Mouse (Mus musculus) midbrain, embryonic 11.5 days (tissue): ENCODE results near the gene B4galnt1. TPM values are rescaled to one million over a fixed set of nuclear protein-coding genes. Genes with fewer than 3 reads are reported as not detected.

Experiments
- ATAC-seq: fragments of 200-750 bp; cut with Nextera tagmentation; 2 replicates; pipeline ENCODE4 v1.8.0; 2017; ENCODE audit warnings: moderate TSS enrichment, moderate library complexity; ENCODE audit not compliant: low FRiP score
- DNase-seq: peaks from one replicate; pipeline ENCODE4 v3.0.0; 2015; ENCODE audit warnings: low spot score; ENCODE audit errors: missing footprints
- H3K27ac ChIP-seq: fragments of 300-500 bp; sonication (generic); 2 replicates; pipeline ENCODE4 v1.5.1; 2014; ENCODE audit warnings: low read depth, low read length
- H3K27me3 ChIP-seq: fragments of 300-500 bp; sonication (generic); 2 replicates; pipeline ENCODE4 v1.6.1; 2014; ENCODE audit warnings: mild to moderate bottlenecking, low read length, moderate library complexity, mixed read lengths; ENCODE audit not compliant: control insufficient read depth, insufficient read depth
- H3K36me3 ChIP-seq: fragments of 300-500 bp; sonication (generic); 2 replicates; pipeline ENCODE4 v1.6.1; 2014; ENCODE audit warnings: mild to moderate bottlenecking, low read length, moderate library complexity, mixed read lengths; ENCODE audit not compliant: control insufficient read depth, insufficient read depth
- H3K4me1 ChIP-seq: fragments of 300-500 bp; sonication (generic); 2 replicates; pipeline ENCODE4 v1.6.1; 2014; ENCODE audit warnings: low read length; ENCODE audit not compliant: control insufficient read depth, insufficient read depth
- H3K4me2 ChIP-seq: fragments of 300-500 bp; sonication (generic); 2 replicates; pipeline ENCODE4 v1.6.1; 2014; ENCODE audit warnings: mild to moderate bottlenecking, moderate library complexity
- H3K4me3 ChIP-seq: fragments of 300-500 bp; sonication (generic); 2 replicates; pipeline ENCODE4 v1.5.1; 2014; ENCODE audit warnings: low read depth, low read length
- H3K9ac ChIP-seq: fragments of 300-500 bp; sonication (generic); 2 replicates; pipeline ENCODE4 v1.6.1; 2014; ENCODE audit warnings: low read length
- H3K9me3 ChIP-seq: fragments of 300-500 bp; sonication (generic); 2 replicates; pipeline ENCODE4 v1.6.1; 2016; ENCODE audit warnings: low read length; ENCODE audit not compliant: control insufficient read depth
- WGBS: fragments of 180-500 bp; shearing (Covaris S2); extraction: QIAGEN DNeasy Blood & Tissue Kit; methylation state at CpG from one replicate; pipeline ENCODE4 v1.1.7; 2014; 5-methylcytosine and 5-hydroxymethylcytosine counted together
- polyA plus RNA-seq: library from polyadenylated mRNA; unstranded; fragments of >200 nt; fragmentation: Nextera tagmentation; extraction: Ambion mirVana; gene quantifications from 2 replicates; pipeline ENCODE4 v1.2.1, GENCODE M21; 2014

Gene B4galnt1
- polyA plus RNA-seq, 1 experiment from 2014 or later, result 9.4 TPM

- under 1% methylated on average over 29 of the region's 29 CpGs for WGBS
- H3K4me3 ChIP-seq, result peak overlapping the region; percentile 23
Measured at GRCm38 (mm10) chr10:127170837-127171272, 5.8 kb downstream of the B4galnt1 start.

GRCm38 (mm10) chr10:127171631-127172200, 6.7 kb downstream of the B4galnt1 start:
- no peak for ATAC-seq
- Histone ChIP-seq H3K4me3 (no peak overlapping the region), H3K27ac (no peak overlapping the region)

More at GRCm38 (mm10) chr10:127170837-127171272, 5.8 kb downstream of the B4galnt1 start:
- peak; percentile 98 for DNase-seq
- Histone ChIP-seq H3K9ac (0 out of 2 replicates have a peak overlapping the region, but pooled peaks have one; percentile 30), H3K4me1 (peaks cover 3% of the 10 kb centered on the region; the same call in 1 of the 2 replicates), H3K9me3 (no peaks in the 10 kb centered on the region), H3K36me3 (no peaks in the 10 kb centered on the region), H3K4me2 (peak overlapping the region; percentile 46), H3K27ac (no peak overlapping the region), H3K27me3 (peaks cover 53% of the 10 kb centered on the region)
- ATAC-seq, result peak; percentile 66

GRCm38 (mm10) chr10:127173148-127174065, 8.4 kb downstream of the B4galnt1 start:
- H3K36me3 ChIP-seq, result no peaks in the 10 kb centered on the region
- H3K4me3 ChIP-seq, result no peak overlapping the region
- 85% methylated on average over 16 of the region's 16 CpGs for WGBS
- no peak for DNase-seq
- no peak overlapping the region for H3K9ac ChIP-seq
- peaks cover 12% of the 10 kb centered on the region for H3K4me1 ChIP-seq
- no peaks in the 10 kb centered on the region for H3K9me3 ChIP-seq
- no peak overlapping the region for H3K4me2 ChIP-seq
- no peak overlapping the region for H3K27ac ChIP-seq
- peaks cover 49% of the 10 kb centered on the region for H3K27me3 ChIP-seq
- ATAC-seq, result no peak

More at GRCm38 (mm10) chr10:127171631-127172200, 6.7 kb downstream of the B4galnt1 start:
- WGBS, result 83% methylated on average over 15 of the region's 15 CpGs
- Histone ChIP-seq H3K36me3 (no peaks in the 10 kb centered on the region), H3K9ac (no peak overlapping the region), H3K27me3 (peaks cover 49% of the 10 kb centered on the region), H3K4me2 (no peak overlapping the region), H3K9me3 (no peaks in the 10 kb centered on the region), H3K4me1 (peaks cover 3% of the 10 kb centered on the region; the same call in 1 of the 2 replicates)
- DNase-seq, result no peak

GRCm38 (mm10) chr10:127174170-127174569, 9.1 kb downstream of the B4galnt1 start:
- no peak overlapping the region for H3K4me3 ChIP-seq
- no peak overlapping the region for H3K27ac ChIP-seq
- DNase-seq, result no peak
- no peaks in the 10 kb centered on the region for H3K36me3 ChIP-seq
- WGBS, result 93% methylated on average over 7 of the region's 7 CpGs
- H3K9me3 ChIP-seq, result no peaks in the 10 kb centered on the region
- H3K9ac ChIP-seq, result no peak overlapping the region
- no peak for ATAC-seq
- peaks cover 12% of the 10 kb centered on the region for H3K4me1 ChIP-seq
- H3K4me2 ChIP-seq, result no peak overlapping the region
- peaks cover 54% of the 10 kb centered on the region for H3K27me3 ChIP-seq

GRCm38 (mm10) chr10:127176228-127176627, 11.2 kb downstream of the B4galnt1 start:
- Histone ChIP-seq H3K4me3 (no peak overlapping the region), H3K9ac (no peak overlapping the region), H3K4me2 (no peak overlapping the region), H3K9me3 (no peaks in the 10 kb centered on the region), H3K27me3 (peaks cover 54% of the 10 kb centered on the region), H3K27ac (no peak overlapping the region), H3K36me3 (no peaks in the 10 kb centered on the region), H3K4me1 (peaks cover 12% of the 10 kb centered on the region)
- DNase-seq (peak; percentile 83), ATAC-seq (no peak)
- 42% methylated on average over 3 of the region's 3 CpGs for whole genome bisulfite sequencing

GRCm38 (mm10) chr10:127176756-127177155, 11.7 kb downstream of the B4galnt1 start:
- Histone ChIP-seq H3K9me3 (no peaks in the 10 kb centered on the region), H3K4me1 (peaks cover 12% of the 10 kb centered on the region), H3K27me3 (peaks cover 50% of the 10 kb centered on the region), H3K9ac (no peak overlapping the region), H3K36me3 (no peaks in the 10 kb centered on the region), H3K4me3 (no peak overlapping the region), H3K4me2 (no peak overlapping the region), H3K27ac (no peak overlapping the region)
- 7% methylated on average over 7 of the region's 7 CpGs for WGBS
- ATAC-seq (no peak), DNase-seq (peak; percentile 82)

GRCm38 (mm10) chr10:127177235-127177634, 12.2 kb downstream of the B4galnt1 start:
- WGBS, result 18% methylated on average over 9 of the region's 9 CpGs
- Histone ChIP-seq H3K9me3 (no peaks in the 10 kb centered on the region), H3K27me3 (peaks cover 49% of the 10 kb centered on the region), H3K9ac (no peak overlapping the region), H3K36me3 (no peaks in the 10 kb centered on the region), H3K4me1 (peaks cover 12% of the 10 kb centered on the region), H3K4me3 (no peak overlapping the region), H3K4me2 (no peak overlapping the region), H3K27ac (no peak overlapping the region)
- ATAC-seq (no peak), DNase-seq (no peak)

GRCm38 (mm10) chr10:127177719-127178118, 12.7 kb downstream of the B4galnt1 start:
- no peaks in the 10 kb centered on the region for H3K9me3 ChIP-seq
- peaks cover 12% of the 10 kb centered on the region for H3K4me1 ChIP-seq
- H3K9ac ChIP-seq, result no peak overlapping the region
- DNase-seq, result peak; percentile 99
- WGBS, result 1% methylated on average over 23 of the region's 23 CpGs
- peaks cover 49% of the 10 kb centered on the region for H3K27me3 ChIP-seq
- peak overlapping the region; percentile 21 for H3K4me3 ChIP-seq
- H3K36me3 ChIP-seq, result no peaks in the 10 kb centered on the region
- H3K27ac ChIP-seq, result no peak overlapping the region
- ATAC-seq, result peak; percentile 71
- H3K4me2 ChIP-seq, result peak overlapping the region; percentile 50
